Mouse (Mus musculus) cerebellum, adult 8-10 months (tissue): Measurements from ENCODE around the gene Nags.
"Not testable (repeated sequence)": the region's sequence is repeated elsewhere in the genome, so short reads cannot be mapped to it uniquely, and the experiment has no call there.

Experiments
- DNase-seq: peaks from one replicate; pipeline ENCODE4 v3.0.0; 2022

Gene Nags

GRCm38 (mm10) chr11:102158024-102158423 lies 12.7 kb downstream of the Nags start:
- not testable (repeated sequence) for DNase-seq

GRCm38 (mm10) chr11:102159781-102160180 lies 14.5 kb downstream of the Nags start:
- peak; percentile 65 for DNase-seq

DNA sequence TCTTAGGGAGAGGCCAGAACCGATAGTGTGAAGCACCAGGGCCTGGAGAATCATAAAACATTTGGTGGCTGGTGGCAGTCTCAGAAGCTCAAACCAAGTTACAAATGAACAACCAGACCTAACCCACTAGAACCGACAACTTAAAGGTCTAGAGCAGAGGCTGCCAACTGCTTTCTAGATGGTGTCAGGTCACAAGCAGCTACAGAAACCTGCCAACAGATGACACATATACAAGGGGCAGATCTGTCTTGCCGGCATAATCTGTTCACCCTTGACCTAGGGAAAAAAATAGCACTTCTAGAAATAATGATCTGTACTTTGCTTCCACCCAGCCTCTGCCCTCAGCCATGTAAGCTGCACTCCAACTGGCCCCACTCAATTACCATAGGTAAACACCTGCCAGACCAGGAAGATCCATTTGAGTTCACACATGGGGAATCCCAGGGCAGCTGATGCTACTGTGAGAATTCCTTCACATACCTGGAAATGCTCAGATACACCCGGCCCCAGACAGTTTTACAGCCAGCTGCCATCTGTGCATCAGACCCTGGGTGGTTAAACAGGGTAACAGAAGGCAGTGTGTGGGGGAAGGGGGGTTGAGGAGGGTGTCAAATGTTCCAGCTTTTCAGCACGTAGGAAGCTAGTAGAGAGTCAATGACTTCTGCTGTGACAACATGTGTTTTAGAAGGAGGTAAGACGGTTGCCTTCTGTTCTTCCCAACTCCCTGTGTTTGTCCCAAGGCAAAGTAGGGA lies 20.8 kb downstream of the Nags start:
- peak; percentile 53 for DNase-seq

GRCm38 (mm10) chr11:102167539-102167938 lies 22.2 kb downstream of the Nags start:
- DNase-seq: no peak

GRCm38 (mm10) chr11:102168689-102169088 lies 23.4 kb downstream of the Nags start:
- no peak for DNase-seq

GRCm38 (mm10) chr11:102179836-102180235 lies 34.5 kb downstream of the Nags start:
- no peak for DNase-seq

- no peak for DNase-seq
Measured at GRCm38 (mm10) chr11:102184253-102184645, 38.9 kb downstream of the Nags start.

GRCm38 (mm10) chr11:102184646-102185495 lies 39.6 kb downstream of the Nags start, which contains the start of gene Lsm12:
Gene Lsm12, minus strand, starts transcription at chr11:102185296.
- peak; percentile 96 for DNase-seq

- no peak for DNase-seq
Measured at GRCm38 (mm10) chr11:102185677-102186076, 40.4 kb downstream of the Nags start.

DNA sequence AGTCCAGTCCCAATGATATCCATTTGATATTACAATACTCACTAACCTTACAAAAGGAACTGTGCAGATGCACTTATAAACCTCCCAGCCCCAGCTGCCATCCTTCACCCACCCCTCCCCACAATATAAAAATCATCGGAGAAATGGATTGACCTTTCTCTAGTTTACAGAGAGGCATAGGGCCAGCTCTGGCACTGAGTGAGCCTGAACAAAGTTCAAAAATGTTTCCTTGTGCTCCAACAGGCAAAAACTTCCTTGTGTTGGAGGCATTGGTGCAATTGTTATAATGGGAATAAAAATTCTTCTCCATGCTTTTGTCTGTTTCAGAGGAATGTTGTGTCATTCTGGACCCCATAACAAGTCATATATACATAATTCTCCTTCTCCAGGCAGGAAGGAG lies 40.9 kb downstream of the Nags start:
- DNase-seq: no peak

- no peak for DNase-seq
Measured at GRCm38 (mm10) chr11:102188980-102189379, 43.7 kb downstream of the Nags start.

DNA sequence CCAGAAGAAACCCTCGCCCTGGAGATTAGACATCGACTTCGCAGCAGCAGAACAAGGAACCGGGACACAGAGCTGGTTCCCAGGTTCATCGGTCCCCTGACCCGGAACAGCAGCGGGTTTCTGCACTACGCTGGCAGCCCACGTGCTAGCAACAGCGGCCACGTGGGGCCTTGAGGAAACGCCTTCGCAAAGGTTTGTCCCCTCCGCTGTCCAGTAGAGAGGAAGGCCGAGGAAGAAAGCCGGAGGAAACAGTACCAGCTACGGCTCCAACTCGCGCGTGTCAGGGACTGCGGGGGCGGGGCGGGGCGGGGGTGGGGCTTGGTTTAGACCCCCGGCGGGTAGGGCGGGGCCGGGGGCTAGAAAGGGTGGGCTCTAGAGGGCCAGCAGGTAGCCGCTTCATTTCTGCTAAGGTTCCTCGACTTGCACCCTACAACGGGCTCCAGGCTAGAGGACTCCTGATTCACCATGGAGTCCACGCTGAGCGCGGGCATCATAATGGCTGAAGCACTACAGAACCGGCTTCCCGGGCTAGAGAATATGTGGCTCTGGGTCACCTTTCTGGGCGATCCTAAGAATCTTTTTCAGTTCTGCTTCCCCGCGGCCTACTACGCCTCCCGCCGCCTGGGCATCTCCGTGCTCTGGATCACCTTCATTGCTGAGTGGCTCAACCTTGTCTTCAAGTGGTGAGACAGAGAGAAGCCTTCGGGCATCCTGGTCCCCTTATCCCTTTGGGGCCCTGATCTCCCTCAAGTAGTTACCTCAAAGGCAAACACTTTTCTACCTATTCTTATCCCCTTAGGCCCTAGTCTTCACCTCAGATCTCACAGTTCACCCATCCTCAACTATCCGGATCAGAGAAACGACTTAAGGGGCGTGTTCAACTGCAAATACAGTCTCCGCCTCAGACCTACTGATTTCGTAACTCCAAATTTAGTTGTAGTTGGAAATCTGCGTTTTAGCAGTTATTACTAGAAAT lies 44.4 kb downstream of the Nags start, which contains the start of gene G6pc3:
TSS of gene G6pc3 (plus strand) at position 160 of the 976 bp plus-strand sequence.
- peak; percentile 85 for DNase-seq

GRCm38 (mm10) chr11:102190848-102191247 lies 45.5 kb downstream of the Nags start:
- DNase-seq: no peak

GRCm38 (mm10) chr11:102193657-102194440 lies 48.5 kb downstream of the Nags start:
- no peak for DNase-seq

DNA sequence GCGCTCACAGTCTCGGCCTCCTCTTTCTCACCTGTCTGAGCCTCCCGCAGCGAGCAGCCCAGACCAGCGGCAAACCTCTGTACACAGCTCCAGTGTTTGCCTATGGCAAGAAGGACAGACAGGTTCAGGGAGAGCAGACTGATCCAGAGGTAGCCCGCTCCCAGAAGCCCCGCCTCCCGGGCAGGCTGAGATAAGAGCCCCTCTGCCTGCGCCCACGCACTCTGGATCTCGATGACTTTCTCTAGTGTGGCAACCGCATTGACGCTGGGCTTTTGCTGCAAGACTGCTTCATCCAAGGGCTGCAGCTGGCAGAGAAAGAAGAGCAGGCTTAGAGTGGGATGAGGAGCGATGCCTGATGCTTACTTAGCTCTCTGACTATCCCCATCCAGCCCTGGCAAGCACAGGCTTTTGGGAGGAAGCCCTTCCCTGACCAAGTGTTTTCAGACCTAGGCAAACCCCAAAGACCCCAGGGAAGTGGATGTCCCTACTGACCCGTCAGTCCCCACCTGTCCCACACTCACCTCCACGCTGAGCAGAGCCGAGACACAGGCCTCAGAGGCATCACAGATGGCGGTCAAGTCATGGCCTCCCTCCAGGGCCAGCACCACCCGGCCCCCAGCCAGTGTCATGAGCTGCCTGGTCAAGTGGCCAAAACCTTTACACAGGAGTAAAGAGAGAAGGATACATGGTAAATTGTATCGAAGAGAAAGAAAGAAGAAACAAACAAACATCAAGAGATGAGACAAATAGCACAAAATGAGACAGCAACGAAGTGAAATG lies 50.9 kb downstream of the Nags start:
- DNase-seq: peak; percentile 18

DNA sequence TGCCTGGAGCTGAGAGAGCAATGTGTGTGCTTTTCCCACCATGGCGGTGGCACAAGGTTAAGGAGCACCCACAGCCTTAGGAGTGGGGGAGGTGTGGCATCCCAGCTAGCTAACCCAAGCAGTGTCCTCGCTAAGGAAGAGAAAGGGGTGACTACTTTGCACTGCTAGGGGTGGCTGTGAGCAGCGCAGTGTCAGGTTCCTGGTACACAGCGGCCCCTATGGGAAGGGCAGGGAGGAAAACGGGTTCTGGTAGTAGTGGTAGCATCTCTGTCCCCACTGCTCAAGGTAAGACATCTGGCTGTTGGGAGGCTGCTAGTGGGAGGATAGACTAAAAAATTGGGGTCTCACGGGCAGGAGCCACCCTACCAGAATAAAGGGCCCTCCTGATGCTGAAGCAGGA lies 52.9 kb downstream of the Nags start:
- no peak for DNase-seq
